Mouse (Mus musculus): ENCODE measurements around the gene Zfp598. TPM values are rescaled to one million over a fixed set of nuclear protein-coding genes. Genes with fewer than 3 reads are reported as not detected.

Zfp598 gene
- polyA plus RNA-seq, 1 experiment from 2014 or later, result 34.5 TPM

- H3K4me1 ChIP-seq, result peaks cover 68% of the 10 kb centered on the region
- 14% methylated on average over 5 of the region's 5 CpGs for WGBS
- peak; percentile 74 for DNase-seq (ENCODE audit: low spot score)
- H3K36me3 ChIP-seq, result peaks cover 60% of the 10 kb centered on the region
- no peaks in the 10 kb centered on the region for H3K9me3 ChIP-seq (replicated peaks)
- H3K27me3 ChIP-seq (ENCODE audit: low read depth, poor library complexity, severe bottlenecking), result no peaks in the 10 kb centered on the region
- peak overlapping the region; percentile 33 for H3K4me3 ChIP-seq
- peak overlapping the region; percentile 92 for H3K27ac ChIP-seq
Observed at GRCm38 (mm10) chr17:24639571-24639988, 29.9 kb upstream of the Zfp598 start.

- Histone ChIP-seq H3K9me3 (replicated peaks) (no peaks in the 10 kb centered on the region), H3K36me3 (peaks cover 62% of the 10 kb centered on the region), H3K4me3 (peak overlapping the region; percentile 33), H3K27ac (peak overlapping the region; percentile 92), H3K27me3 (ENCODE audit: low read depth, poor library complexity, severe bottlenecking) (no peaks in the 10 kb centered on the region), H3K4me1 (peaks cover 74% of the 10 kb centered on the region)
- WGBS, result 86% methylated on average over 7 of the region's 7 CpGs
- DNase-seq (ENCODE audit: low spot score), result no peak
Observed at GRCm38 (mm10) chr17:24640119-24640518, 29.4 kb upstream of the Zfp598 start.

- WGBS, result 95% methylated on average over 15 of the region's 15 CpGs
- Histone ChIP-seq H3K27ac (peak overlapping the region; percentile 92), H3K27me3 (ENCODE audit: low read depth, poor library complexity, severe bottlenecking) (no peaks in the 10 kb centered on the region), H3K9me3 (replicated peaks) (no peaks in the 10 kb centered on the region), H3K4me3 (no peak overlapping the region), H3K36me3 (peaks cover 59% of the 10 kb centered on the region), H3K4me1 (peaks cover 78% of the 10 kb centered on the region)
- DNase-seq (ENCODE audit: low spot score), result no peak
Observed at GRCm38 (mm10) chr17:24640581-24640980, 28.9 kb upstream of the Zfp598 start.

GRCm38 (mm10) chr17:24641944-24642343, 27.5 kb upstream of the Zfp598 start:
- H3K4me3 ChIP-seq, result peak overlapping the region; percentile 0; the same call in 1 of the 2 replicates
- H3K36me3 ChIP-seq, result peaks cover 69% of the 10 kb centered on the region
- no peak for DNase-seq (ENCODE audit: low spot score)
- no peaks in the 10 kb centered on the region for H3K9me3 ChIP-seq (replicated peaks)
- H3K4me1 ChIP-seq, result peaks cover 80% of the 10 kb centered on the region
- H3K27ac ChIP-seq, result peak overlapping the region; percentile 25; the same call in 1 of the 2 replicates
- 91% methylated on average over 14 of the region's 14 CpGs for WGBS
- no peaks in the 10 kb centered on the region for H3K27me3 ChIP-seq (ENCODE audit: low read depth, poor library complexity, severe bottlenecking)

- Histone ChIP-seq H3K27ac (peak overlapping the region; percentile 25), H3K4me3 (no peak overlapping the region), H3K27me3 (ENCODE audit: low read depth, poor library complexity, severe bottlenecking) (peaks cover 4% of the 10 kb centered on the region; the same call in 1 of the 2 replicates), H3K4me1 (peaks cover 80% of the 10 kb centered on the region), H3K9me3 (replicated peaks) (no peaks in the 10 kb centered on the region), H3K36me3 (peaks cover 68% of the 10 kb centered on the region)
- WGBS, result 64% methylated on average over 6 of the region's 6 CpGs
- DNase-seq (ENCODE audit: low spot score), result no peak
Observed at GRCm38 (mm10) chr17:24642791-24643343, 26.6 kb upstream of the Zfp598 start.

- peak overlapping the region; percentile 75 for H3K27ac ChIP-seq
- H3K4me3 ChIP-seq, result 0 out of 2 replicates have a peak overlapping the region, but pooled peaks have one; percentile 14
- H3K27me3 ChIP-seq (ENCODE audit: low read depth, poor library complexity, severe bottlenecking), result peaks cover 14% of the 10 kb centered on the region; the same call in 1 of the 2 replicates
- H3K36me3 ChIP-seq, result peaks cover 56% of the 10 kb centered on the region
- H3K9me3 ChIP-seq (replicated peaks), result no peaks in the 10 kb centered on the region
- WGBS, result 54% methylated on average over 7 of the region's 7 CpGs
- DNase-seq (ENCODE audit: low spot score), result no peak
- peaks cover 77% of the 10 kb centered on the region for H3K4me1 ChIP-seq
Observed at GRCm38 (mm10) chr17:24644030-24644715, 25.3 kb upstream of the Zfp598 start.

GRCm38 (mm10) chr17:24644875-24645721, 24.4 kb upstream of the Zfp598 start:
- Histone ChIP-seq H3K36me3 (peaks cover 51% of the 10 kb centered on the region), H3K4me1 (peaks cover 77% of the 10 kb centered on the region), H3K9me3 (replicated peaks) (no peaks in the 10 kb centered on the region), H3K27ac (peak overlapping the region; percentile 75), H3K4me3 (no peak overlapping the region), H3K27me3 (ENCODE audit: low read depth, poor library complexity, severe bottlenecking) (peaks cover 14% of the 10 kb centered on the region; the same call in 1 of the 2 replicates)
- 89% methylated on average over 9 of the region's 9 CpGs for WGBS
- DNase-seq (ENCODE audit: low spot score), result no peak

GRCm38 (mm10) chr17:24645916-24646315, 23.6 kb upstream of the Zfp598 start:
- 88% methylated on average over 3 of the region's 3 CpGs for WGBS
- Histone ChIP-seq H3K27ac (0 out of 2 replicates have a peak overlapping the region, but pooled peaks have one; percentile 75), H3K4me3 (no peak overlapping the region), H3K9me3 (replicated peaks) (no peaks in the 10 kb centered on the region), H3K36me3 (peaks cover 43% of the 10 kb centered on the region), H3K4me1 (peaks cover 77% of the 10 kb centered on the region), H3K27me3 (ENCODE audit: low read depth, poor library complexity, severe bottlenecking) (peaks cover 18% of the 10 kb centered on the region; the same call in 1 of the 2 replicates)
- no peak for DNase-seq (ENCODE audit: low spot score)

- peaks cover 77% of the 10 kb centered on the region for H3K4me1 ChIP-seq
- H3K27ac ChIP-seq, result 0 out of 2 replicates have a peak overlapping the region, but pooled peaks have one; percentile 75
- peaks cover 23% of the 10 kb centered on the region for H3K27me3 ChIP-seq (ENCODE audit: low read depth, poor library complexity, severe bottlenecking)
- no peaks in the 10 kb centered on the region for H3K9me3 ChIP-seq (replicated peaks)
- H3K4me3 ChIP-seq, result no peak overlapping the region
- WGBS, result 92% methylated on average over 4 of the region's 4 CpGs
- peaks cover 40% of the 10 kb centered on the region for H3K36me3 ChIP-seq
- DNase-seq (ENCODE audit: low spot score), result no peak
Observed at GRCm38 (mm10) chr17:24646381-24646780, 23.1 kb upstream of the Zfp598 start.

- DNase-seq (ENCODE audit: low spot score), result no peak
- H3K36me3 ChIP-seq, result peaks cover 30% of the 10 kb centered on the region; the same call in 1 of the 2 replicates
- H3K27ac ChIP-seq, result peak overlapping the region; percentile 8; the same call in 1 of the 2 replicates
- H3K4me1 ChIP-seq, result peaks cover 72% of the 10 kb centered on the region
- H3K27me3 ChIP-seq (ENCODE audit: low read depth, poor library complexity, severe bottlenecking), result peaks cover 32% of the 10 kb centered on the region
- H3K4me3 ChIP-seq, result peak overlapping the region; percentile 8; the same call in 1 of the 2 replicates
- WGBS, result 78% methylated on average over 11 of the region's 11 CpGs
- H3K9me3 ChIP-seq (replicated peaks), result no peaks in the 10 kb centered on the region
Observed at GRCm38 (mm10) chr17:24647493-24647892, 22.0 kb upstream of the Zfp598 start.

GRCm38 (mm10) chr17:24648731-24649377, 20.6 kb upstream of the Zfp598 start:
- H3K27ac ChIP-seq, result peak overlapping the region; percentile 90
- H3K27me3 ChIP-seq (ENCODE audit: low read depth, poor library complexity, severe bottlenecking), result peaks cover 32% of the 10 kb centered on the region
- no peaks in the 10 kb centered on the region for H3K9me3 ChIP-seq (replicated peaks)
- H3K4me3 ChIP-seq, result peak overlapping the region; percentile 90
- peaks cover 24% of the 10 kb centered on the region; the same call in 1 of the 2 replicates for H3K36me3 ChIP-seq
- no peak for DNase-seq (ENCODE audit: low spot score)
- peaks cover 61% of the 10 kb centered on the region for H3K4me1 ChIP-seq
- WGBS, result 74% methylated on average over 10 of the region's 10 CpGs

- peak overlapping the region; percentile 90 for H3K27ac ChIP-seq
- no peaks in the 10 kb centered on the region for H3K9me3 ChIP-seq (replicated peaks)
- H3K4me3 ChIP-seq, result peak overlapping the region; percentile 90
- H3K27me3 ChIP-seq (ENCODE audit: low read depth, poor library complexity, severe bottlenecking), result peaks cover 32% of the 10 kb centered on the region
- DNase-seq (ENCODE audit: low spot score), result no peak
- H3K4me1 ChIP-seq, result peaks cover 57% of the 10 kb centered on the region
- 2% methylated on average over 35 of the region's 35 CpGs for WGBS
- peaks cover 21% of the 10 kb centered on the region; the same call in 1 of the 2 replicates for H3K36me3 ChIP-seq
Observed at GRCm38 (mm10) chr17:24649581-24650069, 19.9 kb upstream of the Zfp598 start.
